Mouse (Mus musculus) B cell, adult 2 months (primary cell): Measurements from ENCODE around the gene Ascc3.

ENCODE experiments used
- DNase-seq, 2 experiments: peaks; one replicate each; pipeline ENCODE4 v3.0.0; 2022

The Ascc3 gene

GRCm38 (mm10) chr10:50895881-50896766 is 303.7 kb downstream of the Ascc3 start:
- peak; percentile 17 to 37 for DNase-seq

- no peak for DNase-seq
These were observed 304.4 kb downstream of the Ascc3 start for GRCm38 (mm10) chr10:50896767-50897390.

- peak; percentile 58 to 64 for DNase-seq
These were observed 305.3 kb downstream of the Ascc3 start for GRCm38 (mm10) chr10:50897530-50898471.

GRCm38 (mm10) chr10:50898621-50899020 is 306.2 kb downstream of the Ascc3 start:
- no peak for DNase-seq

GRCm38 (mm10) chr10:50899846-50900745 is 307.6 kb downstream of the Ascc3 start:
- DNase-seq: peak in 1 of 2 experiments; percentile 3
